Mouse (Mus musculus) mesoderm, embryonic 11.5 days (tissue): Measurements from ENCODE around the gene E330017A01Rik.
"Not testable (repeated sequence)": the region's sequence is repeated elsewhere in the genome, so short reads cannot be mapped to it uniquely, and the experiment has no call there.

ENCODE experiments used
- DNase-seq: peaks from one replicate; pipeline ENCODE4 v3.0.0-alpha.2; 2012; ENCODE audit warnings: low read depth, low spot score

Gene E330017A01Rik

DNA sequence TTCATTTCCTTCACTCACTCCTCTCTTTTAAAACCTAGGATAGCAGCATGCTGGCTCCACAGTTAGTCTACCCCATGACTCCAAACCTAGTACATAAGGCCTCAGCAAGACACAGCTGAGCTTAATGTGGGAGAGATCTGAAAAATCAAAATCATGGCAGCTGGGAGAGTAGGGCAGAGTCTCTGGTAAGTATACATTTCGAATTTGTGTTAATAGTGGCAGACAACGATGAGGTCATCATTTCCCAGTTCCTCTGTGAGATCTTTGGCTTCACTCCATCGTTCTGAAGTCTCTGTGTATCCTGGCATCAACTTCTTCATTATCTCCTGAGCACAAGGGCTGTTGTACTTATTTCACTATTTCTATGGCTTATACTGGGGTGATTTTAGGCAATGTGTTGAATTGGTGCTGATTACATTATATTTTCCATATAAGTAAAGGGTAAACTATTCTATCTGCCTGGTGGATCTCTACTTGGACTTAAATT, at the start of gene E330017A01Rik:
Gene E330017A01Rik, minus strand, starts transcription at position 51 of the 487 bp plus-strand sequence.
- DNase-seq, result no peak

DNA sequence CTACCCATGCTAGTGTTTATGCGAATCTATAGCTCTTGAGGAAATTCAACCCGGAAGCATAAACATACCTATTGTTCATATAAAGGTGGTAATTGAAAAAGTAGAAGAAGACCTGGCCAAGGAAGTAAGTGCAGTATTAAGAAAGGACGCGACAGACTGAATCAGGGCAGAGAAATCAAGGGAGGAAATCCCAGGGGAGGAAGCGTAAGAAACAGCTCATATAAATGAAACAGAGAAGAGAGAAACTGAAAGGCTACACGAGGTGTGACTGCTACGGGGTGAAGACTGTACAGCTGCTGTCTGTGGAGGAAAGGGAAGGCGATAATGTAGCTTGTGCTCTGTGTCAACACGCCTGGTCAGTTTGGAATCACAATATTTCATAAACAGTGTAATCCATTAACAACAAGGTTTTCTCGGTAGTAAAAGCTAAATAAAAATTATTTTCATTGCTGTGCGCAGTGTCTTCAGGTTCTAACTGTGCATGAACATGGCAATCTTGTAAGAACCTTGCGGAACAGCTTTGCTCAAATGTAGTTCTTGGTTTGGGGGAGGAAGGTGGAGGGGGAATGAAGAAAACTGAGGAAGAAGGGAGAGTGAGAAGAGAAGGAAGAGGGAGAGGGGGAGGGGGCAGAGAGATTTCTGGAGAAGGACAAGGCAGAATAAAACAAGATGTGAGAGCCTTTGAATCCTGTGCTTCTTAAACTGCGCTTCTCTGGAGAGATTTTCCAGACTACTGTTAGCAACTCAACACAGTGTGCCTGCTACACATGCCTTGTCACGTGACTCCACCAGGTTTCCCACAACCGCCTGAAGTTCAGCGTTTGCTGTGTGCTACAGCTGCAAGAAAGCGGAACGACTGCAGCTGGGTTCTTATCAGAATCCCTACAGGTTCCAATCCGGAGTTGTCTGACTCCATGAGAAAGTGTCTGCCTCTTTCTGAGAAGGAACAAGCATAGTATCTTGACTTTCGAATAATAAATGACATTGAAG, 47.3 kb upstream of the E330017A01Rik start:
- no peak for DNase-seq

DNA sequence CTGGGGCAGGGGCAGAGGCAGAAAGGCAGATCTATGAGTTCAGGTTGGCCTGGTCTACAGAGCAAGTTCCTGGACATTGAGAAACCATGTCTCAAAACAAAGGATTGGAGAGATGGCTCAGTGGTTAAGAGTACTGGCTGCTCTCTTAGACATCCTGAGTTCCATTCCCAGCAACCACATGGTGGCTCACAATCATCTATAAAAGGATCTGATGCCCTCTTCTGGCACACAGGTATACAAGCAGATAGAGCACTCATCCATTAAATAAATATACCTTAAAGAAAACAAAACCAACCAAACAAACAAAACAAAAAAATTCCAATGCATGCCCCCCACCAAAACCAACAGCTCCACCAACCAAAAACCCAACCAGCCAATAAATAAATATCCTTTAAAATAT, 46.0 kb upstream of the E330017A01Rik start:
- no peak for DNase-seq

DNA sequence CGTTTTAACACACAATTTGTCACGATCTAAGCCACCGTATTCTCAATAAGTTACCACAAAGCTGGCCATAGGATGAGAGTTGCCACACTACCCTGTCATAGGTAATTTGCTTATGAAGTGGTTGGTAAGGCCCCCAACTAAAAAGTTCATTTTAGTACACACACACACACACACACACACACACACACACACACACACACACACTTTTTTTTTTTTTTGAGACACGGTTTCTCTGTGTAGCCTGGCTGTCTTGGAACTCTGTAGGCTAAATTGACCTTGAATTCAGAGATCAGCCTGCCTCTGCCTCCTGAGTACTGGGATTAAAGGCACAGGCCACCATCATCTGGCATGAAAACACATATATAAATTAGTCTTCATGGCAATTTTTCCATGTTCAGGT, 45.4 kb upstream of the E330017A01Rik start:
- DNase-seq, result no peak

DNA sequence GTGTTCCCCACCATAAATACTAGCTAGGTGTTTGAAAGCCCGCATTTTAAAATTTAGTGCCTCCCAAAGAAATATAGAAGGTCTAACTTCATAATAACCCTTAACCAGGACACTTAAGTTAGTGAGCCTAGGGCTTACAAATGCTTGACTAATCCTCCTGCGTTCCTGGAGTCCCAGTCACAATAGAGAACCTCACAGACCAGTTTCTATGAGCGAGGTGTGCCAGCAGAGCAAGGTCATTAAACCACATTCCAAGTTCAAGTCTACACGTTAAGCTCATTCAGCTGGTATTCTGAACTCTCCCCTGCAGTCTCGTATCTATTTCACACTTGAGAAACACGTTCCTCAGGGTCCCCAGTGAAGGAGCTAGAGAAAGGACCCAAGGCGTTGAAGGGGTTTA, 44.3 kb upstream of the E330017A01Rik start:
- no peak for DNase-seq

DNA sequence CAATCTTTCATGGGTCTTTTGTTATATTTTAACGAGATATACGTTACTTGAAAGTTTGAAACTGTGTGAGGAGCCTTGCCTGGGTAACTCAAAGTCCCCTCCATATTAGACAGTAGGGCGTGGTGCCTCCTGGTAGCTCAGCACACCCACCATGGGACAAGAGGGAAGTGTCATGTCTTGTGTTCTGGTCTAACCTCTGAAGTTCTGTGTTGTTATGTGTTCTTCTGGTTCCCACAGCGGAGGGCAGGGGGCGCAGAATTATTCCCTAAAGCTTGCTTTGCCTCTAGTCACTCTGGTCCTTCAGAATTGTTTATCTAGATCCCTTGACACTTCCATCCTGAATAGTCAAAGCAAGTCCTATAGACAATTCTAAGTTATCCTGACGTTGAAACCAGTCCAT, 43.5 kb upstream of the E330017A01Rik start:
- no peak for DNase-seq

DNA sequence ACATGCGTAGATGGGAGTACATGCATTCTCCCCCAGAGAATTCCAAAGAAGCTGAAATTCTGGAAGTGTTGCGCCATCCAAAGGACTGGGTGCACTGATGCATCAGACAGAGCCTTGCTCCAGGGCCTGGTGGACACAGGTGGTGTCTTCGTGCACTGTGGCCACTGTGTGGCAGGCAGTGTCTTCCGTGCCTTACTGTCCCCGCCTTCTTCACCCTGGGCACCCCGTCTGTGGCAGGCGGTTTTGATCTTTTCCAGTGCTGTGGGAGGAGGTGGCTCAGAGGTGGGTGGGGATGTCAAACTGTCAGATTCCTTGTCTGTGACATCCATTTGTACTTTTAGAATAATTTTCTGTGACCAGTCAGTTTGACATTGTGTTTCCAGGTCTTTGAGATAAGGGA, 40.1 kb upstream of the E330017A01Rik start:
- no peak for DNase-seq

DNA sequence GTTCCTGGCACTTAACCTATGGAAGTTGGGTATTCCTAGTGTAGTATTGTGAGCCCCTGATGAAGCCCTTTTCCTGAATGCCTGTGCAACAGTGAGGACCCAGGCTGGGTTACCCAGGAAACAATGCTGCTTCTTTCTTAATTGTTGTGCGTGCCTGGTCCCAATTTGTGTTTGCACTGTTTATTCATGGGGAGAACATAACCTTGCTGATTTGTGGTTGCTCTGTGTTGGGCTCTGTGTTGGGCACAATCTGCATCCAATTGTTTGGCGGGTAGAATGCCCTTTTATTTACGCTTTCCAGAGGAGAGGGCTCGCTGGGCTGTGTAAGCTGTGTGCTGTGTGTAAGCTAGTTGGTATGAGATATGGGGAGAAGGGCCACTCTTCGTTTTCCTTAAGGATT, 39.0 kb upstream of the E330017A01Rik start:
- no peak for DNase-seq

DNA sequence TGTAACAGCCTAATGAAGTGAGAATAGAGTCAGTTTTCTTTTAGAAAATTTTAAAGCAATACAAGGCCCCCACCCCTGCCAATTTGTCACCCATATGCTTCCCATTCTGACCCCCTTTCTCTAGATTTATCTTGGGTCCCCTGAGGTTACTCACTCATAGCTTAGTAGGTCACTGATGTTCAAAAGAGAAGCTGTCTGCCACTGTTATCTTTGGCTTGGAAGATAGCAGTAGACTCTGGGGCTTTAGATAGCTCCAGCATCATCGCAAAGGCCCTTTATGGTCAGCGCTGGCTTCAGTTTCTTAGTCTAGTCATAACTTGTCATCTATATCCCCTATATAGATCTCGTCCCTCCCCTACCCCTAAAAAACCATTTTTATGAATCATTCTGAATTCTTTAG, 38.1 kb upstream of the E330017A01Rik start:
- no peak for DNase-seq

DNA sequence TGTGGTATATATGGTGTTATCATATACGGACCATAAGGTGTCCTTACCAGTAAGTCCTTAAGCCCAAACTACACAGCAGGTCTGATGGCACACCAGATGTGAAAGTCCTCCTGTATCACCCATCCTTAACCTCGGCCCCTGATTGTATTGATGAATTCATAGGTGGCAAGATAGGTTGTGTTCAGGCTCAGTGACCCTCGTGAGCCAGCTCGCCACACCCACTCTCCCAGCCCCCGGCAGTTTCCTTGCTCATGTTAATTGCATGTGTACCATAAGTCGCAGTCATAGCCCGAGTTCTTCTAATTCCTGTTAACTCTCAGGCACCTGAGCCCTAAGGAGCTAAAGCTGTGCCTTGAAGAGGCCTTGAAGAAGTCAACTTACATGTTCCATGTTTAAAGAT, 37.6 kb upstream of the E330017A01Rik start:
- no peak for DNase-seq

DNA sequence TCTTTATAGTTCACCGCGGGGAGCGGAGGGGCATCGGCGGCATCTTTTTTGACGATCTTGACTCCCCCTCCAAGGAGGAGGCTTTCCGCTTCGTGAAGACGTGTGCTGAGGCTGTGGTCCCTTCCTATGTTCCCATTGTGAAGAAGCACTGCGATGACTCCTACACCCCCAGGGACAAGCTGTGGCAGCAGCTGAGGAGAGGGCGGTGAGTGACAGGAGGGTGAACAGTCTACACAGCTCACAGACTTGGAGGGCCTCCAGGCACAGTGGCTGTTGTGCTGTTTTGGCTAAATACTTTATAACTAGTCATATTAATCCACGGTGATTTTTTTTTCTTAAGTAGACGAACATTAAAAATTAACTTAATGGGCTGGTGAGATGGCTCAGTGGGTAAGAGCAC, 36.7 kb upstream of the E330017A01Rik start:
- DNase-seq, result no peak

DNA sequence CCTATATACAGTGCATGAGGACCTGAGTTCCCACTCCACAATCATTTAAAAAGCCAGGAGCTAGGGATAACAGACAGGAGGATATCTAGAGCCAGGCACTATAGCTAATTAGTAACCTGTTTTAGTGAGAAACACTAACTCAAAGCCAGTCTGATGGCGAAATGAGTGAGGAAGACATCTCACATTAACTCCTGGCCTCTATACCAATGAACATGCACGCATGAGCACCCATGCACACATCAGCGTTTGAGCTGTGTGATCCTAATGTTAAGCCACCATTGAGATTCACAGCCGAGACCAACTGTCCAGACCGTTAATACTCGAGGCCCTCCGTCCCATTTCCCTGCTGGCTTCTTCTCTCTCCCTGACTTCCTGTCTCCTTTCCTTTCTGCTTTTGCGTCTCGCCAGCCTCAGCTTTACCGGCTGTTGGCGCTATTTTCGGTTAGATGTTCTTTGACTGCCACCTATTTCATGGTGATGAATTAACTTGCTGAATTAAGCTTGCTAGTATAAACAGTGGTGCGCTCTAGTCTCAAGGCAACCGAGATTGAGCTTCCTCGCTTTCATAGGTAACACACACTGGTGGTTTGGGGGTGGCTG, 35.4 kb upstream of the E330017A01Rik start:
- DNase-seq, result no peak

DNA sequence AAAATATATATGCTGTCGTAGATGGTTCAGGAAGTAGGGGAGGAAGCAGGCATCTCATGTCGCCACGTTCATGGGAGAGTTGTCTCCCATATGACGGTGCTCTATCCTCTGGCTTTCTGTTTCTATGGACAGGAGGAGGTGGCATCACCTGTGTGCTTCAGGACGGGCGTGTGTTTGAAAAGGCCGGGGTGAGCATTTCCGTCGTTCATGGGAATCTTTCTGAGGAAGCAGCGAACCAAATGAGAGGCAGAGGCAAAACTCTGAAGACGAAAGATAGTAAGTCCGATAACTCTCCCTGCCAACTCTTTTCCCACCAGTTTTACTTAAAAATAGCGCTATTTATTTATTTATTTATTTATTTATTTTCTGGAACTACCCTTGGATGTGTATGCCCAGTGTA, 33.9 kb upstream of the E330017A01Rik start:
- DNase-seq, result no peak

DNA sequence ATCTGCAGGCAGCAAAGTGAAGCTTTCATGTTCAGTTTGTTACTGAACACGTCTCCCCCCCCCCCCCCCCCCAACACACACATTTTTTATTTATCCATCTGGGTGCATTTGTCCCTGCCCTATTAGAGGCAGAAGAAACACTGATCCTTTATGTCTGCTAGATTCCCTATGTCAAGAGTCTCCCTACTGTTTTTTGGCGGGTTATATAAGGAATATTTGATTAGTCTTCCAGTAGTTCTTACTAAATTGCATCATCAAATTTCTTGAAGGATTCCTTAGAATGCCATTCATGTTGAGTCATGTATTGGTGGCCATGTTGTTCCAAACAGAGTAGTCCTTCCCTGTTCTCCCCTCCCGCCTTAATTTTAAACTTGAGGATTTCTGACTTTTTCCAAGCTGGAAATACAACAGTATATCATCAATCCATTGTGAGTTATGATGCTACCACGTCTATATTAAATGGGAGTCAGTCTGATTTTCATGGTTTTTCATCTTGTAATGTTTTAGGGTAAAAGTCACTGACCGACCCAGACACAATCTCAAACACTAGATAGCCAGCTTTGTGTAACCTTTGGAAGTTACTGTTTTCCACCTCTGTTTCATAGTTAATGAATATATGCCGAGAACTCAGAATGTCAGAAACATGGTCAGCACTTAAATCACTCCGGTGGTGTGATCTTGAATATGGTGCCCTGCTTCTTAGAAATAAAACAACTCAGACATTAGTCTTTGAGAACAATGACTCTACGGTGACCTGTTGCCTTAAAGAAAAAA, 32.9 kb upstream of the E330017A01Rik start:
- DNase-seq, result no peak

DNA sequence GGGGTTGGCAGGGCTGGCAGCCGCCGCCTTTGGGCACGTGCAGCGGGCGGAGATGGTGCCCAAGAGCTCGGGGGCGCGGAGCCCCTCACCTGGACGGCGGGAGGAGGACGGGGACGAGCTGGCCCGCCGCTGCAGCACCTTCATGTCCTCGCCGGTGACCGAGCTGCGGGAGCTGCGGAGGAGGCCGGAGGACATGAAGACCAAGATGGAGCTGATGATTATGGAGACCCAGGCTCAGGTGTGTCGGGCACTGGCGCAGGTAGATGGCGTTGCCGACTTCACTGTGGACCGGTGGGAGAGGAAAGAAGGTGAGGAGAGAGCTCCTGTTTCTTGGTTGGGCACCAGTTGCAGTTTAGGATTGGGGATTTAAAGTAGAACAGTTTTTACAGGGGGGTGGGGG, 32.1 kb upstream of the E330017A01Rik start:
- DNase-seq, result peak; percentile 8

DNA sequence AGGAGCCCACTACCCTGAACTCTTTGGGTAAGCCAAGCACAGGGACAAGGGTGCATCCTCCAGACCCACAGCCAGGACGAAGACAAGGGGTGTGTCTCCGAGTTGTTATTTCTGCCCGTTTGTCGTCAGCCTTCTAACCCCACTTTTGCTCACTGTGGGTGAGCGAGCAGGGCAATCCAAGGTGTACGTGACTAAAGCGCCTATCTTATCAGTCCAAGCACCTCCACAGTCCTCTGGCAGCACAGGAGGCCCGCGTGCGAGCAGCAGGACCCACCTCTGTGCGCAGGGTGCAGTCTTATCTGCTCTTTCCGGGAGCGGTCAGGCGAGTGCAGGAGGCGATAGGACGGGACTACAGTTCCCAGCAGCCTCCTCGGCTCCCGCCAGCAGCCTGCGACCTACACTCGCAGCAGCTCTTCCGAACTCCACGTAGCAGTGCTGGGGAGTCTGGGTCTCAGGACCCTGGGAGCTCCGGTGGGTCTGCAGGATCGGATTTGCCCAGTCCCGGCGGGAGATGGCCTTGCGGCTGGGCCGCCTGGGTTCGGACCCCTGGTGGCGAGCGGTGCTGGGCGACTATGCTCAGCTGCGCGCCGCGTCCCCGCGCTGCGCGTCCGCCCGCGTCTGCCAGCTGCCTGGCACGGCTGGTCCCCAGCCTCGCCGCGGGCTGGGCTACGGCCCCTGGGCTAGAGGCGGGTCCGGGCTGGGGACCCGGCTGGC, 31.5 kb upstream of the E330017A01Rik start, which contains the start of gene Cpox:
Gene Cpox, plus strand, starts transcription at position 376 of the 714 bp plus-strand sequence.
- peak; percentile 85 for DNase-seq

DNA sequence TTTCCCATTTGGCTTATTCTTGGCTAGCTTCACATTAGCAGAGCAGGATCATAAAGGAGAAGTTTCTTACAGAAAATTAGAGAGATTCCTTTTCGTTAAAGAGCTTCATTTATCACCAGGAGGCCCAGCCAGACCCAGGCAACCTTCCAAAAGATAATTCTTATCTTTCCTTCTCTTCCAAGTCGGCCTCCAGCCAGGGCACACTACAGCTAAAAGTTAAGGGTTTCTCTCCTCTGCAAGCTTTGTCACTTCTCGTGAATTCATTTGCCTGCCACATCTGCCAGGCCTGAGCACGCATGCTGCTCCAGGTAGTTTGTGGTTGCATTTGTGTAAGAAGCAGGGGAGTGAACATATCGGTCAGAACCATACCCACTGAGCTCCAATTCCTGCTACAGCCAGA, 30.7 kb upstream of the E330017A01Rik start:
- DNase-seq, result no peak

DNA sequence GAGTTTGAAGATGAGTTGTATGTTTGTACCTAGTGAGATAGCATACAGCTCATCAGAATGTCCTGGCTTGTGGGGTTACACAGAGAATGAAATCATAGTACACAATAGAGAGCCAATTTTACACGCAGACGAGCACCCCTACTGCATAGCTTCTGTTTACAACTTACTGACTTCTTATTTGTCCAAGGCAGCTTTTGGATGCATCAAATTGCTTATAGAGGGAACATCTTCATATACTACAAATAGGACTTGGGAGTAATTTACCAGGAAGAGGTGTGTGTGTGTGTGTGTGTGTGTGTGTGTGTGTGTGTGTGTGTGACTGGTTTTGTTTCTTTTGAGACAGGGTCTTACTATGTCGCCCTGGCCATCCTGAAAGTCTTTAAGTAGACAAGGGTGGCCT, 30.0 kb upstream of the E330017A01Rik start:
- DNase-seq, result no peak

DNA sequence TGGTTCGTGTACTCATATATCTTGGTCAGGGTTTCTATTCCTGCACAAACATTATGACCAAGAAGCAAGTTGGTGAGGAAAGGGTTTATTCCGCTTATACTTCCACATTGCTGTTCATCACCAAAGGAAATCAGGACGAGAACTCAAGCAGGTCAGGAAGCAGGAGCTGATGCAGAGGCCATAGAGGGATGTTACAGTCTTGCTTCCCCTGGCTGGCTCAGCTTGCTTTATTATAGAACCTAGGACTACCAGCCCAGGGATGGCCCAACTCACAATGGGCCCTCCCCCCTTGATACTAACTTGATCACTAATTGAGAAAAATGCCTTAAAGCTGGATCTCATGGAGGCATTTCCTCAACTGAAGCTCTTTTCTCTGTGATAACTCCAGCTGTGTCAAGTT, 28.1 kb upstream of the E330017A01Rik start:
- DNase-seq, result not testable (repeated sequence)

DNA sequence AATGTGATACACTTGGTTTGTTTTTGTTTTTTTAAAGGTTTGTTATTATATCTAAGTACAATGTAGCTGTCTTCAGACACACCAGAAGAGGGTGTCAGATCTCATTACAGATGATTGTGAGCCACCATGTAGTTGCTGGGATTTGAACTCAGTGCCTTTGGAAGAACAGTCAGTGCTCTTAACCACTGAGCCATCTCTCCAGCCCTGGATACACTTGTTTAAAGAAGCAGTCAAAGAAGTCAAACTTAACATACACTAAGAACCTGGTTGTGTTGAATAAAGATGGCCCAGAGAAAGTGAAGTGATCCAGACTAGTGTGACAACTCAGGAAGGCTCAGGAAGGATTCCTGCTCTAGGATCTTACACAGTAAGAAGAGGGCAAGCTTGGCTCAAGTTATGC, 26.6 kb upstream of the E330017A01Rik start:
- not testable (repeated sequence) for DNase-seq

DNA sequence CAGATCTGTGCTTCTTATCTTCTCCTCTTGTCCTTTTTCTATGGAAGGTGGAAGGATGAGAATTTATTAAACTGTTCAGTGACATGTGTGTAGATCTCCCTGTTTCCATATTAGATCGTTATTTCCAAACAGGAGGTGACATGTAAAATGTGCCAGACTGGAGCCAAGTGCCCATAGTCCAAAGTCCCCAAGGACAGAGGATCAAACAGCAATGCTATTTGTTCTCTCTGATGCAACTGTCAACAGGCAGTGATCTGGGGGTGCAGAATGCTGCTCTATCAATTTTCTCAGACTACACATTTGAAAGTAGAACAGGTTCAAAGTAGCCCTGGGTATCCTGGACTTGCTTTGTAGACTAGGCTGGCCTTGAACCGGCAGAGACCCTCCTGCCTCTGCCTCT, 25.3 kb upstream of the E330017A01Rik start:
- no peak for DNase-seq
